Mouse (Mus musculus) liver, embryonic 11.5 days (tissue): Measurements from ENCODE around the gene Cdc42bpa. TPM values are rescaled to one million over a fixed set of nuclear protein-coding genes. Genes with fewer than 3 reads are reported as not detected.

ENCODE experiments used
- ATAC-seq: fragments of 200-750 bp; cut with Nextera tagmentation; replicated peaks from 2 replicates; pipeline ENCODE4 v1.8.0; 2017; ENCODE audit warnings: moderate number of reproducible peaks, mild to moderate bottlenecking, moderate TSS enrichment, moderate library complexity; ENCODE audit not compliant: low FRiP score
- DNase-seq: peaks from one replicate; pipeline ENCODE4 v3.0.0-alpha.2; 2017; ENCODE audit warnings: low spot score
- H3K27ac ChIP-seq: fragments of 300-500 bp; sonication (generic); 2 replicates; pipeline ENCODE4 v1.5.1; 2014; ENCODE audit warnings: mild to moderate bottlenecking, low read depth, low read length, control low read depth
- H3K27me3 ChIP-seq: fragments of 300-500 bp; sonication (generic); replicated peaks from 2 replicates; pipeline ENCODE4 v1.6.1; 2014; ENCODE audit warnings: low read length, mixed read lengths; ENCODE audit not compliant: control insufficient read depth, insufficient read depth
- H3K36me3 ChIP-seq: fragments of 300-500 bp; sonication (generic); 2 replicates; pipeline ENCODE4 v1.6.1; 2014; ENCODE audit warnings: mild to moderate bottlenecking, low read length, moderate library complexity, mixed read lengths; ENCODE audit not compliant: control insufficient read depth, insufficient read depth
- H3K4me1 ChIP-seq: fragments of 300-500 bp; sonication (generic); replicated peaks from 2 replicates; pipeline ENCODE4 v1.6.1; 2014; ENCODE audit warnings: low read length, mixed read lengths; ENCODE audit not compliant: control insufficient read depth, insufficient read depth
- H3K4me2 ChIP-seq: fragments of 300-500 bp; sonication (generic); 2 replicates; pipeline ENCODE4 v1.6.1; 2014; ENCODE audit warnings: mild to moderate bottlenecking, control low read depth, moderate library complexity
- H3K4me3 ChIP-seq: fragments of 300-500 bp; sonication (generic); 2 replicates; pipeline ENCODE4 v1.5.1; 2014; ENCODE audit warnings: low read depth, low read length, control low read depth
- H3K9ac ChIP-seq: fragments of 300-500 bp; sonication (generic); 2 replicates; pipeline ENCODE4 v1.6.1; 2014; ENCODE audit warnings: low read depth, low read length, control low read depth
- H3K9me3 ChIP-seq: fragments of 300-500 bp; sonication (generic); 2 replicates; pipeline ENCODE4 v1.6.1; 2016; ENCODE audit warnings: low read length, inconsistent platforms, mixed read lengths; ENCODE audit not compliant: control insufficient read depth
- WGBS: fragments of 180-500 bp; shearing (Covaris S2); extraction: QIAGEN DNeasy Blood & Tissue Kit; methylation state at CpG from one replicate; pipeline ENCODE4 v1.1.7; 2014; 5-methylcytosine and 5-hydroxymethylcytosine counted together
- polyA plus RNA-seq: library from polyadenylated mRNA; unstranded; fragments of >200 nt; fragmentation: Nextera tagmentation; extraction: Ambion mirVana; gene quantifications from 2 replicates; pipeline ENCODE4 v1.2.1, GENCODE M21; 2014

Cdc42bpa gene
- polyA plus RNA-seq, 1 experiment from 2014 or later, result 13.1 TPM

- Histone ChIP-seq H3K27ac (no peak overlapping the region), H3K36me3 (no peaks in the 10 kb centered on the region), H3K4me3 (no peak overlapping the region), H3K4me1 (peaks cover 14% of the 10 kb centered on the region), H3K4me2 (no peak overlapping the region), H3K27me3 (no peaks in the 10 kb centered on the region), H3K9me3 (no peaks in the 10 kb centered on the region), H3K9ac (no peak overlapping the region)
- WGBS, result 83% methylated on average over 7 of the region's 7 CpGs
- DNase-seq, result no peak
- no peak for ATAC-seq
Observed at GRCm38 (mm10) chr1:180181304-180181965, 221.2 kb downstream of the Cdc42bpa start.

- no peaks in the 10 kb centered on the region for H3K36me3 ChIP-seq
- WGBS, result 84% methylated on average over 9 of the region's 9 CpGs
Observed at GRCm38 (mm10) chr1:180181966-180182319, 221.7 kb downstream of the Cdc42bpa start.

GRCm38 (mm10) chr1:180182731-180183130, 222.5 kb downstream of the Cdc42bpa start:
- H3K27ac ChIP-seq, result no peak overlapping the region
- no peaks in the 10 kb centered on the region for H3K36me3 ChIP-seq
- no peak overlapping the region for H3K4me2 ChIP-seq
- DNase-seq, result no peak
- no peak overlapping the region for H3K4me3 ChIP-seq
- H3K9me3 ChIP-seq, result no peaks in the 10 kb centered on the region
- H3K9ac ChIP-seq, result no peak overlapping the region
- no peaks in the 10 kb centered on the region for H3K27me3 ChIP-seq
- WGBS, result 66% methylated on average over 3 of the region's 3 CpGs
- no peak for ATAC-seq
- H3K4me1 ChIP-seq, result peaks cover 14% of the 10 kb centered on the region

More at GRCm38 (mm10) chr1:180181966-180182319, 221.7 kb downstream of the Cdc42bpa start:
- no peak for ATAC-seq
- Histone ChIP-seq H3K9me3 (no peaks in the 10 kb centered on the region), H3K4me2 (no peak overlapping the region), H3K9ac (no peak overlapping the region), H3K4me3 (no peak overlapping the region), H3K4me1 (peaks cover 14% of the 10 kb centered on the region), H3K27ac (no peak overlapping the region), H3K27me3 (no peaks in the 10 kb centered on the region)
- DNase-seq, result no peak

DNA sequence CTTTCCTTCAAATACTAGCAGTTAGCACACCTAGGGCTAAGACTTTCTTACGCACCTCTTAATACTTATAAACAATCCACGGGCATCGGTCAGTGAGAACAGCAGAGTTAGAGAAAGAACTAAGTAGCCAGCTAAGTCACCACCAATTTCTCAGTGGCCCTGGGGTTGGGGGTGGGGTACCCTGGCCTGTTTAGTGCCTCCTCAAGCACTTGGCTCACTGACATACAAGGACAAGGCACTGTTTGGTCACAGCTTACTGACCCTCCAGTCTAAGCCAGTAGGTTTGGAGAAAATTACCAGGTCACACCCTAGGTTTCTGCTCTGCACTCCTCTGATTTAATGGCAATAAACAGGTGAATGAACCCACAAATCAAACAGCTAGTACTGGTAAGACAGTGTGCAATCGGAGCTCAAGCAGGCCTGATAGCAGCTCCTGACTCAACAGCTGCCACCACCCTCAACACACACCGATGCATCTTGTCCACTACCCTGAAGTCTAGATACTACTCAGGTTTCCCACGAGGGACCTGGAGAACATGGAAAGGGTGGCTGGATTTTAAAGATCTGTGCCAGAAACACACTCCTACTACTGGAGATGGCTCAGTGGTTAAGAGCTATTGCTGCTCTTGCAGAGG, 223.4 kb downstream of the Cdc42bpa start:
- H3K9ac ChIP-seq, result no peak overlapping the region
- H3K27ac ChIP-seq, result no peak overlapping the region
- 83% methylated on average over 6 of the region's 6 CpGs for WGBS
- no peak overlapping the region for H3K4me2 ChIP-seq
- peaks cover 14% of the 10 kb centered on the region for H3K4me1 ChIP-seq
- no peaks in the 10 kb centered on the region for H3K36me3 ChIP-seq
- H3K27me3 ChIP-seq, result no peaks in the 10 kb centered on the region
- no peak overlapping the region for H3K4me3 ChIP-seq
- no peak for ATAC-seq
- H3K9me3 ChIP-seq, result no peaks in the 10 kb centered on the region
- no peak for DNase-seq

GRCm38 (mm10) chr1:180184768-180185167, 224.5 kb downstream of the Cdc42bpa start:
- peak overlapping the region; percentile 30; the same call in 1 of the 2 replicates for H3K4me2 ChIP-seq

DNA sequence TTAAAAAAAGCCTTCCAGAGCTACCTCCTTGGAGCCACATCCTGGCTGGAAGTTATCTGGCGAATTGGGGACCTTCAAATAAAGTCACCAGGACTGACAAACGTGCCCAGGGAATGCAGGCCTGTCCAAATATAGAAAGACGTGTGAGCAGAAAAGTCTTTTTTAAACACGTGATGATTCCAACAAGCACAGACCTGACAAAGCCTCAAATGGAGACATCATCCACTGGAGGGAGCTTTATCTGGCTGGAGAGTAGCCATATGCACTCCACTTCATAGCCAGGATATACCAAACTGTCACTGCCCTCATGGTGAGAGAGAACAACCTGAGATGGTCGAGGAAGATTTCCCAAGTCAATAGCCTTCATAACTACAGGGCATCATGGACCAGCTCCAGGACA, 225.6 kb downstream of the Cdc42bpa start:
- Histone ChIP-seq H3K4me3 (no peak overlapping the region), H3K9me3 (no peaks in the 10 kb centered on the region), H3K27me3 (no peaks in the 10 kb centered on the region), H3K36me3 (no peaks in the 10 kb centered on the region), H3K4me1 (peaks cover 14% of the 10 kb centered on the region), H3K27ac (no peak overlapping the region), H3K9ac (no peak overlapping the region), H3K4me2 (no peak overlapping the region)
- DNase-seq (no peak), ATAC-seq (no peak)
- WGBS, result 65% methylated on average over 5 of the region's 5 CpGs

More at GRCm38 (mm10) chr1:180184768-180185167, 224.5 kb downstream of the Cdc42bpa start:
- DNase-seq (no peak), ATAC-seq (peak; percentile 89)
- H3K9ac ChIP-seq, result no peak overlapping the region
- H3K27ac ChIP-seq, result no peak overlapping the region
- H3K4me3 ChIP-seq, result no peak overlapping the region
- H3K4me1 ChIP-seq, result peaks cover 14% of the 10 kb centered on the region
- H3K36me3 ChIP-seq, result no peaks in the 10 kb centered on the region
- H3K27me3 ChIP-seq, result no peaks in the 10 kb centered on the region
- H3K9me3 ChIP-seq, result no peaks in the 10 kb centered on the region
- WGBS, result 27% methylated on average over 7 of the region's 7 CpGs

- no peak overlapping the region for H3K27ac ChIP-seq
- no peak for ATAC-seq
Observed at GRCm38 (mm10) chr1:180186371-180186770, 226.1 kb downstream of the Cdc42bpa start.

DNA sequence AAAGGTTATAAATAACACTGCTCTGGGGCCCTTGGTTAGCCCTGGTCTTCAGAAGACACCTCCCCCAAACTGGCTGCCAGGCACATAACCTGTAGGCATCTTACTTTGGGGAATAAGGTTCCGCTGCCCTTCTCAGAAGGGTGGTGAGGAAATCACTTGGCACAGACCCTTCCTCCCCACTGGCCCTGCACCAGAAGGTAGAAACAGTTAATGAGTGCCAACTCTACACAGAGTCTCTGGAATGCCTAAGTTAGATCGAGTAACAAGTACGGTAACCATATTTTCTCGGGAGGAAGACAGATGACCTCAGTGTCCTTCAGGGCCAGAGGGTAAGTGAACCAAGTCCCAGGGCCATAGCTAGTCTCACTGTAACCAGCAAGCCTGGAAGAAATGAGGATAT, 228.7 kb downstream of the Cdc42bpa start:
- Histone ChIP-seq H3K27ac (no peak overlapping the region), H3K4me3 (no peak overlapping the region), H3K27me3 (0 out of 2 replicates have a peak, but pooled peaks cover under 1% of the 10 kb centered on the region), H3K4me2 (no peak overlapping the region), H3K4me1 (peaks cover 8% of the 10 kb centered on the region), H3K9ac (no peak overlapping the region), H3K9me3 (no peaks in the 10 kb centered on the region), H3K36me3 (no peaks in the 10 kb centered on the region)
- ATAC-seq (no peak), DNase-seq (no peak)
- 88% methylated on average over 4 of the region's 4 CpGs for WGBS

More at GRCm38 (mm10) chr1:180186371-180186770, 226.1 kb downstream of the Cdc42bpa start:
- no peak overlapping the region for H3K4me3 ChIP-seq
- no peak overlapping the region for H3K9ac ChIP-seq
- no peaks in the 10 kb centered on the region for H3K9me3 ChIP-seq
- no peak overlapping the region for H3K4me2 ChIP-seq
- DNase-seq, result no peak
- 83% methylated on average over 3 of the region's 3 CpGs for WGBS
- H3K27me3 ChIP-seq, result no peaks in the 10 kb centered on the region
- H3K4me1 ChIP-seq, result peaks cover 14% of the 10 kb centered on the region
- H3K36me3 ChIP-seq, result no peaks in the 10 kb centered on the region

- 85% methylated on average over 8 of the region's 8 CpGs for WGBS
- Histone ChIP-seq H3K27ac (no peak overlapping the region), H3K36me3 (no peaks in the 10 kb centered on the region), H3K9ac (no peak overlapping the region), H3K27me3 (0 out of 2 replicates have a peak, but pooled peaks cover 2% of the 10 kb centered on the region), H3K4me1 (peaks cover 11% of the 10 kb centered on the region), H3K4me2 (no peak overlapping the region), H3K4me3 (no peak overlapping the region), H3K9me3 (no peaks in the 10 kb centered on the region)
- no peak for ATAC-seq
- DNase-seq, result no peak
Observed at GRCm38 (mm10) chr1:180191112-180191511, 230.8 kb downstream of the Cdc42bpa start.
